Mouse (Mus musculus): ENCODE results near the gene Grb10. TPM values are rescaled to one million over a fixed set of nuclear protein-coding genes. Genes with fewer than 3 reads are reported as not detected.

The Grb10 gene
- polyA plus RNA-seq, 1 experiment = 5.8 TPM

- Histone ChIP-seq H3K36me3 (ENCODE audit: control insufficient read depth, insufficient read depth, low read length) (no peaks in the 10 kb centered on the region), H3K4me1 (replicated peaks; ENCODE audit: control insufficient read depth, insufficient read depth, low read length) (no peaks in the 10 kb centered on the region), H3K27ac (ENCODE audit: control insufficient read depth, insufficient read depth, low read length) (no peak overlapping the region), H3K4me3 (ENCODE audit: control insufficient read depth, insufficient read depth, low read length) (no peak overlapping the region), H3K27me3 (ENCODE audit: control insufficient read depth, insufficient read depth, low read length) (no peaks in the 10 kb centered on the region)
- 64% methylated on average over 4 of the region's 4 CpGs for WGBS
- TF ChIP-seq POLR2A (IDR thresholded peaks at IDR 0.05; ENCODE audit: control insufficient read depth, extremely low read depth, insufficient read depth, low read length, poor library complexity) (no peak), CTCF (IDR thresholded peaks at IDR 0.05; ENCODE audit: borderline replicate concordance, control insufficient read depth, extremely low read depth, insufficient read depth, low read length, poor library complexity) (no peak)
- no peak for DNase-seq
Measured at GRCm38 (mm10) chr11:12059005-12059404, 20.5 kb upstream of the Grb10 start.

- Histone ChIP-seq H3K4me3 (ENCODE audit: control insufficient read depth, insufficient read depth, low read length) (no peak overlapping the region), H3K27ac (ENCODE audit: control insufficient read depth, insufficient read depth, low read length) (no peak overlapping the region), H3K4me1 (replicated peaks; ENCODE audit: control insufficient read depth, insufficient read depth, low read length) (no peaks in the 10 kb centered on the region), H3K36me3 (ENCODE audit: control insufficient read depth, insufficient read depth, low read length) (no peaks in the 10 kb centered on the region), H3K27me3 (ENCODE audit: control insufficient read depth, insufficient read depth, low read length) (no peaks in the 10 kb centered on the region)
- no peak for DNase-seq
- TF ChIP-seq CTCF (IDR thresholded peaks at IDR 0.05; ENCODE audit: borderline replicate concordance, control insufficient read depth, extremely low read depth, insufficient read depth, low read length, poor library complexity) (no peak), POLR2A (IDR thresholded peaks at IDR 0.05; ENCODE audit: control insufficient read depth, extremely low read depth, insufficient read depth, low read length, poor library complexity) (no peak)
- 36% methylated on average over 2 of the region's 2 CpGs for WGBS
Measured at GRCm38 (mm10) chr11:12048547-12049327, 10.3 kb upstream of the Grb10 start.

GRCm38 (mm10) chr11:12048135-12048534, 9.7 kb upstream of the Grb10 start:
- Histone ChIP-seq H3K27me3 (ENCODE audit: control insufficient read depth, insufficient read depth, low read length) (no peaks in the 10 kb centered on the region), H3K27ac (ENCODE audit: control insufficient read depth, insufficient read depth, low read length) (no peak overlapping the region), H3K4me3 (ENCODE audit: control insufficient read depth, insufficient read depth, low read length) (no peak overlapping the region), H3K4me1 (replicated peaks; ENCODE audit: control insufficient read depth, insufficient read depth, low read length) (no peaks in the 10 kb centered on the region), H3K36me3 (ENCODE audit: control insufficient read depth, insufficient read depth, low read length) (no peaks in the 10 kb centered on the region)
- 64% methylated on average over 1 of the region's 1 CpGs for WGBS
- DNase-seq = no peak
- no peak for TF ChIP-seq CTCF (IDR thresholded peaks at IDR 0.05; ENCODE audit: borderline replicate concordance, control insufficient read depth, extremely low read depth, insufficient read depth, low read length, poor library complexity)
- TF ChIP-seq POLR2A (IDR thresholded peaks at IDR 0.05; ENCODE audit: control insufficient read depth, extremely low read depth, insufficient read depth, low read length, poor library complexity) = no peak

GRCm38 (mm10) chr11:12044245-12044644, 5.8 kb upstream of the Grb10 start:
- Histone ChIP-seq H3K27ac (ENCODE audit: control insufficient read depth, insufficient read depth, low read length) (no peak overlapping the region), H3K4me3 (ENCODE audit: control insufficient read depth, insufficient read depth, low read length) (no peak overlapping the region), H3K36me3 (ENCODE audit: control insufficient read depth, insufficient read depth, low read length) (no peaks in the 10 kb centered on the region), H3K4me1 (replicated peaks; ENCODE audit: control insufficient read depth, insufficient read depth, low read length) (no peaks in the 10 kb centered on the region), H3K27me3 (ENCODE audit: control insufficient read depth, insufficient read depth, low read length) (peaks cover 2% of the 10 kb centered on the region; the same call in 1 of the 2 replicates)
- TF ChIP-seq CTCF (IDR thresholded peaks at IDR 0.05; ENCODE audit: borderline replicate concordance, control insufficient read depth, extremely low read depth, insufficient read depth, low read length, poor library complexity) (no peak), POLR2A (IDR thresholded peaks at IDR 0.05; ENCODE audit: control insufficient read depth, extremely low read depth, insufficient read depth, low read length, poor library complexity) (no peak)
- 49% methylated on average over 3 of the region's 3 CpGs for WGBS
- no peak for DNase-seq

GRCm38 (mm10) chr11:12041787-12042186, 3.3 kb upstream of the Grb10 start:
- no peak for TF ChIP-seq CTCF (IDR thresholded peaks at IDR 0.05; ENCODE audit: borderline replicate concordance, control insufficient read depth, extremely low read depth, insufficient read depth, low read length, poor library complexity)
- no peak for TF ChIP-seq POLR2A (IDR thresholded peaks at IDR 0.05; ENCODE audit: control insufficient read depth, extremely low read depth, insufficient read depth, low read length, poor library complexity)
- no peak overlapping the region for H3K27ac ChIP-seq (ENCODE audit: control insufficient read depth, insufficient read depth, low read length)
- 85% methylated on average over 4 of the region's 4 CpGs for WGBS
- H3K4me3 ChIP-seq (ENCODE audit: control insufficient read depth, insufficient read depth, low read length) = no peak overlapping the region
- no peaks in the 10 kb centered on the region for H3K36me3 ChIP-seq (ENCODE audit: control insufficient read depth, insufficient read depth, low read length)
- no peak for DNase-seq
- peaks cover 2% of the 10 kb centered on the region; the same call in 1 of the 2 replicates for H3K4me1 ChIP-seq (replicated peaks; ENCODE audit: control insufficient read depth, insufficient read depth, low read length)
- peaks cover 2% of the 10 kb centered on the region; the same call in 1 of the 2 replicates for H3K27me3 ChIP-seq (ENCODE audit: control insufficient read depth, insufficient read depth, low read length)

GRCm38 (mm10) chr11:12041379-12041778, 2.9 kb upstream of the Grb10 start:
- Histone ChIP-seq H3K4me1 (replicated peaks; ENCODE audit: control insufficient read depth, insufficient read depth, low read length) (peaks cover 2% of the 10 kb centered on the region; the same call in 1 of the 2 replicates), H3K36me3 (ENCODE audit: control insufficient read depth, insufficient read depth, low read length) (no peaks in the 10 kb centered on the region), H3K27ac (ENCODE audit: control insufficient read depth, insufficient read depth, low read length) (no peak overlapping the region), H3K4me3 (ENCODE audit: control insufficient read depth, insufficient read depth, low read length) (no peak overlapping the region), H3K27me3 (ENCODE audit: control insufficient read depth, insufficient read depth, low read length) (peaks cover 2% of the 10 kb centered on the region; the same call in 1 of the 2 replicates)
- 83% methylated on average over 6 of the region's 6 CpGs for WGBS
- no peak for DNase-seq
- no peak for TF ChIP-seq CTCF (IDR thresholded peaks at IDR 0.05; ENCODE audit: borderline replicate concordance, control insufficient read depth, extremely low read depth, insufficient read depth, low read length, poor library complexity)
- no peak for TF ChIP-seq POLR2A (IDR thresholded peaks at IDR 0.05; ENCODE audit: control insufficient read depth, extremely low read depth, insufficient read depth, low read length, poor library complexity)

Measured in thymus, adult 2 months (tissue).